Mouse (Mus musculus): Measurements from ENCODE around the gene Exosc10. TPM values are rescaled to one million over a fixed set of nuclear protein-coding genes. Genes with fewer than 3 reads are reported as not detected.

The Exosc10 gene
- polyA plus RNA-seq, 1 experiment from 2014 or later = 61.2 TPM

DNA sequence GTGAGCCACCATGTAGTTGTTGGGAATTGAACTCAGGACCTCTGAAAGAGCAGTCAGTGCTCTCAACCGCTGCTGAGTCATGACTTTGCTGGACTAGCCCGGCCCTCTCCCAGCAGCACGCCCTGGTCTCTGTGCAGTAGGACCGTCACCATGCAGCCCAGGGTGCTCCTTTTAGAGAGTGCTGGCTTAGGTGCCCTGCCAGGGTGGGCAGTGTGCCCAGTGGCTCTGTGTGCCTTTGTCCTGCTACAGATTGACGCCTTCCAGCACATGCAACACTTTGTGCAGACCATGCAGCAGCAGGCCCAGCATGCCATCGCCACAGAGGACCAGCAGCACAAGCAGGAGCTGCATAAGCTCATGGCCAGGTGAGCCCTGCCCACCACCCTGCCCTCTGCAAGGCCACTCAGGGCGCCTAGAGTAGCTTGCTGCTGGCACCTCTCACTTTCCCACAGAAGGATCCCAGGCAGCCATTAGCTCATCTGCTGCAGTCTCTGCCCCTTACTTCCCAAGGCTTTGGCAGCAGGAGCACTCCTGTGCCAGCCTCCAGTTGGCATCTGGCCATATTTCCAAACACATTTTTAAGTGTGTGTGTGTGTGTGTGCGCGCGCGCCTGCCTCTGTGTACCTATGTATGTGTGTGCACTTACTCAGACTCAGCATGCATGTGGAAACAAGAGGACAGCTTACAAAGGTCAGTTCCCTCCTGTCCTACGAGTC is 24.5 kb upstream of the Exosc10 start:
- 86% methylated on average over 12 of the region's 12 CpGs for WGBS
- Histone ChIP-seq H3K4me1 (ENCODE audit: control insufficient read depth in 2 of 2, insufficient read depth in 2 of 2, low read length in 2 of 2) (no peaks in the 10 kb centered on the region), H3K4me2 (ENCODE audit: low read length) (no peak overlapping the region), H3K36me3 (ENCODE audit: control insufficient read depth, insufficient read depth, low read length) (peaks cover 96% of the 10 kb centered on the region), H3K9me3 (ENCODE audit: control insufficient read depth, low read length) (no peaks in the 10 kb centered on the region), H3K4me3 (ENCODE audit: control insufficient read depth in 1 of 2, insufficient read depth in 1 of 2, low read depth in 1 of 2, low read length in 2 of 2) (no peak overlapping the region), H3K27ac (replicated peaks in 1 of 2; ENCODE audit: control insufficient read depth in 1 of 2, insufficient read depth in 1 of 2, low read depth in 2 of 2, low read length in 2 of 2) (no peak overlapping the region), H3K27me3 (ENCODE audit: control insufficient read depth, insufficient read depth, low read length) (no peaks in the 10 kb centered on the region), H3K9ac (ENCODE audit: low read length) (no peak overlapping the region)
- ATAC-seq (ENCODE audit: insufficient number of reproducible peaks, insufficient read depth, low FRiP score, low read depth) = peak; percentile 18; the same call in 1 of the 2 replicates

- Histone ChIP-seq H3K36me3 (ENCODE audit: control insufficient read depth, insufficient read depth, low read length) (peaks cover 99% of the 10 kb centered on the region), H3K9me3 (ENCODE audit: control insufficient read depth, low read length) (no peaks in the 10 kb centered on the region), H3K27ac (replicated peaks in 1 of 2; ENCODE audit: control insufficient read depth in 1 of 2, insufficient read depth in 1 of 2, low read depth in 2 of 2, low read length in 2 of 2) (no peak overlapping the region), H3K4me1 (ENCODE audit: control insufficient read depth in 2 of 2, insufficient read depth in 2 of 2, low read length in 2 of 2) (no peaks in the 10 kb centered on the region), H3K4me3 (ENCODE audit: control insufficient read depth in 1 of 2, insufficient read depth in 1 of 2, low read depth in 1 of 2, low read length in 2 of 2) (no peak overlapping the region), H3K9ac (ENCODE audit: low read length) (no peak overlapping the region), H3K4me2 (ENCODE audit: low read length) (no peak overlapping the region), H3K27me3 (ENCODE audit: control insufficient read depth, insufficient read depth, low read length) (no peaks in the 10 kb centered on the region)
- 78% methylated on average over 3 of the region's 3 CpGs for WGBS
- ATAC-seq (ENCODE audit: insufficient number of reproducible peaks, insufficient read depth, low FRiP score, low read depth) = no peak
Measured at GRCm38 (mm10) chr4:148535876-148536275, 22.4 kb upstream of the Exosc10 start.

DNA sequence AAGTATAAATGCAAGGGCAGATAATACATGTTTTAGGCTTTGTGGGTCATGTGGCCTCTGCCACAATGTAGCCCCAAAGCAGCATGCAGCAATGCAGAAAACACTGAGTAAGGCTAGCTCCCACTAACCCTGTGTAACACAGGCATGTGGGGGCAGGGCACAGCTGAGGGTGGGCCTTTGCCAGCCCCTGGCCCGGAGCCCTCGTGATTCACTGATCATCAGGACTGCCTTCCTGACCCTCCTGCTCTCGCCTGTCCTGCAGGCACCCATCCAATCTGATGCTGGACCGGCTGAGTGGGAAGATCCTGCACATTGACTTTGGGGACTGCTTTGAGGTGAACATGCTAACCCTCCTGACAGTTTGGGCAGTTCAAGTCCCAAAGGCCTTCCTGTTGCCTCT is 9.1 kb upstream of the Exosc10 start:
- Histone ChIP-seq H3K9ac (ENCODE audit: low read length) (no peak overlapping the region), H3K27ac (replicated peaks in 1 of 2; ENCODE audit: control insufficient read depth in 1 of 2, insufficient read depth in 1 of 2, low read depth in 2 of 2, low read length in 2 of 2) (no peak overlapping the region), H3K9me3 (ENCODE audit: control insufficient read depth, low read length) (no peaks in the 10 kb centered on the region), H3K4me1 (ENCODE audit: control insufficient read depth in 2 of 2, insufficient read depth in 2 of 2, low read length in 2 of 2) (no peaks in the 10 kb centered on the region), H3K36me3 (ENCODE audit: control insufficient read depth, insufficient read depth, low read length) (peaks cover 96% of the 10 kb centered on the region), H3K4me2 (ENCODE audit: low read length) (no peak overlapping the region), H3K4me3 (ENCODE audit: control insufficient read depth in 1 of 2, insufficient read depth in 1 of 2, low read depth in 1 of 2, low read length in 2 of 2) (no peak overlapping the region), H3K27me3 (ENCODE audit: control insufficient read depth, insufficient read depth, low read length) (no peaks in the 10 kb centered on the region)
- 83% methylated on average over 4 of the region's 4 CpGs for WGBS
- ATAC-seq (ENCODE audit: insufficient number of reproducible peaks, insufficient read depth, low FRiP score, low read depth) = no peak

- H3K4me3 ChIP-seq (ENCODE audit: control insufficient read depth in 1 of 2, insufficient read depth in 1 of 2, low read depth in 1 of 2, low read length in 2 of 2) = peak overlapping the region; percentile 72 to 88
- H3K27ac ChIP-seq (replicated peaks in 1 of 2; ENCODE audit: control insufficient read depth in 1 of 2, insufficient read depth in 1 of 2, low read depth in 2 of 2, low read length in 2 of 2) = peak overlapping the region; percentile 67 to 90; a peak in 3 of 4 replicates
- no peaks in the 10 kb centered on the region for H3K9me3 ChIP-seq (ENCODE audit: control insufficient read depth, low read length)
- no peak for ATAC-seq (ENCODE audit: insufficient number of reproducible peaks, insufficient read depth, low FRiP score, low read depth)
- H3K36me3 ChIP-seq (ENCODE audit: control insufficient read depth, insufficient read depth, low read length) = peaks cover 72% of the 10 kb centered on the region
- no peaks in the 10 kb centered on the region for H3K27me3 ChIP-seq (ENCODE audit: control insufficient read depth, insufficient read depth, low read length)
- WGBS = 22% methylated on average over 6 of the region's 6 CpGs
- peaks cover 2 to 7% of the 10 kb centered on the region in 2 experiments; a peak in 3 of 4 replicates for H3K4me1 ChIP-seq (ENCODE audit: control insufficient read depth in 2 of 2, insufficient read depth in 2 of 2, low read length in 2 of 2)
- H3K4me2 ChIP-seq (ENCODE audit: low read length) = peak overlapping the region; percentile 89
- peak overlapping the region; percentile 91 for H3K9ac ChIP-seq (ENCODE audit: low read length)
Measured at GRCm38 (mm10) chr4:148557766-148558165, 463 bp upstream of the Exosc10 start.

DNA sequence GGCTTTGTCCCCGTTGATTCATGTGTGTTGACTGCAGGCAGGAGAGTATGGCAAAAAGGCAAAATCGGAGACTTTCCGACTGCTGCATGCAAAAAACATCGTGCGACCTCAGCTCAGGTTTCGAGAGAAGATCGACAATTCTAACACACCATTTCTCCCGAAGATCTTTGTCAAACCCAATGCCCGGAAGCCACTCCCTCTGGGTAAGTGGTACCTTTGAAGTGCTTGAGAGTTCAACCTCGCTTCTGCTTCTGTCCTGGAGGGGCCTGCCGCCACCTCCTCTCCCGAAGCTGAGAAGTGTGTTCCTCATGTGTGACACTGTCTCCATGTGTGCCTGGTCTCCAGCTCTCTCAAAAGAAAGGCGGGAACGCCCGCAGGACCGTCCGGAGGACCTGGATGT is 4.4 kb downstream of the Exosc10 start:
- H3K9me3 ChIP-seq (ENCODE audit: control insufficient read depth, low read length) = no peaks in the 10 kb centered on the region
- 93% methylated on average over 17 of the region's 17 CpGs for WGBS
- H3K36me3 ChIP-seq (ENCODE audit: control insufficient read depth, insufficient read depth, low read length) = peaks cover 78% of the 10 kb centered on the region
- H3K4me3 ChIP-seq (ENCODE audit: control insufficient read depth in 1 of 2, insufficient read depth in 1 of 2, low read depth in 1 of 2, low read length in 2 of 2) = no peak overlapping the region
- peaks cover 2 to 7% of the 10 kb centered on the region in 2 experiments; a peak in 3 of 4 replicates for H3K4me1 ChIP-seq (ENCODE audit: control insufficient read depth in 2 of 2, insufficient read depth in 2 of 2, low read length in 2 of 2)
- no peak for ATAC-seq (ENCODE audit: insufficient number of reproducible peaks, insufficient read depth, low FRiP score, low read depth)
- H3K4me2 ChIP-seq (ENCODE audit: low read length) = no peak overlapping the region
- H3K27me3 ChIP-seq (ENCODE audit: control insufficient read depth, insufficient read depth, low read length) = no peaks in the 10 kb centered on the region
- H3K27ac ChIP-seq (replicated peaks in 1 of 2; ENCODE audit: control insufficient read depth in 1 of 2, insufficient read depth in 1 of 2, low read depth in 2 of 2, low read length in 2 of 2) = no peak overlapping the region
- no peak overlapping the region for H3K9ac ChIP-seq (ENCODE audit: low read length)

DNA sequence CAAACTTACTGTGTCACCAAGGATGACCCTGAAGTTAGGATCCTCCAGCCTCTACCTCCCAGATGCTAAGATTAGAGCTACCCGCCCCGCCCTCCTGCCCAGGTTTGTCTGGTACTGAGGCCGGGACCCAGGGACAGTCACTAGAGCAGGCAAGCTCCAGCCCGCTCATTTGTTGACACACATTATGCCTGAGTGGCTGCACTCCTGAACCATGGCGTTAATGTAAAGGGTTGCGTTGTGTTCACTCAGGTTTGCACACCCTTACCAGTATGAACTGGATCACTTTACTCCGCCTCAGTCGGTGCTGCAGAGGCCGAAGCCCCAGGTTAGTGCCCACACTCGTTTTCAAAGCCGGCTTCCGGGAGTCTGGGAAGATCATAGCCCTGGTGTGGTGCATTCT is 5.4 kb downstream of the Exosc10 start:
- no peak for ATAC-seq (ENCODE audit: insufficient number of reproducible peaks, insufficient read depth, low FRiP score, low read depth)
- no peak overlapping the region for H3K4me2 ChIP-seq (ENCODE audit: low read length)
- H3K9ac ChIP-seq (ENCODE audit: low read length) = no peak overlapping the region
- H3K27ac ChIP-seq (replicated peaks in 1 of 2; ENCODE audit: control insufficient read depth in 1 of 2, insufficient read depth in 1 of 2, low read depth in 2 of 2, low read length in 2 of 2) = no peak overlapping the region
- H3K4me1 ChIP-seq (ENCODE audit: control insufficient read depth in 2 of 2, insufficient read depth in 2 of 2, low read length in 2 of 2) = peaks cover 2 to 7% of the 10 kb centered on the region in 2 experiments; a peak in 3 of 4 replicates
- H3K4me3 ChIP-seq (ENCODE audit: control insufficient read depth in 1 of 2, insufficient read depth in 1 of 2, low read depth in 1 of 2, low read length in 2 of 2) = no peak overlapping the region
- peaks cover 87% of the 10 kb centered on the region for H3K36me3 ChIP-seq (ENCODE audit: control insufficient read depth, insufficient read depth, low read length)
- H3K27me3 ChIP-seq (ENCODE audit: control insufficient read depth, insufficient read depth, low read length) = no peaks in the 10 kb centered on the region
- H3K9me3 ChIP-seq (ENCODE audit: control insufficient read depth, low read length) = no peaks in the 10 kb centered on the region
- WGBS = 94% methylated on average over 12 of the region's 12 CpGs

GRCm38 (mm10) chr4:148570138-148570537 is 11.9 kb downstream of the Exosc10 start:
- WGBS = 81% methylated on average over 10 of the region's 10 CpGs
- Histone ChIP-seq H3K4me1 (ENCODE audit: control insufficient read depth in 2 of 2, insufficient read depth in 2 of 2, low read length in 2 of 2) (no peaks in the 10 kb centered on the region), H3K4me3 (ENCODE audit: control insufficient read depth in 1 of 2, insufficient read depth in 1 of 2, low read depth in 1 of 2, low read length in 2 of 2) (no peak overlapping the region)

More at GRCm38 (mm10) chr4:148570138-148570537, 11.9 kb downstream of the Exosc10 start:
- Histone ChIP-seq H3K27ac (replicated peaks in 1 of 2; ENCODE audit: control insufficient read depth in 1 of 2, insufficient read depth in 1 of 2, low read depth in 2 of 2, low read length in 2 of 2) (no peak overlapping the region), H3K9me3 (ENCODE audit: control insufficient read depth, low read length) (no peaks in the 10 kb centered on the region), H3K4me2 (ENCODE audit: low read length) (no peak overlapping the region), H3K9ac (ENCODE audit: low read length) (no peak overlapping the region), H3K36me3 (ENCODE audit: control insufficient read depth, insufficient read depth, low read length) (peaks cover 98% of the 10 kb centered on the region), H3K27me3 (ENCODE audit: control insufficient read depth, insufficient read depth, low read length) (no peaks in the 10 kb centered on the region)
- ATAC-seq (ENCODE audit: insufficient number of reproducible peaks, insufficient read depth, low FRiP score, low read depth) = no peak

Measured in heart, embryonic 14.5 days (tissue).